Mouse (Mus musculus) left cerebral cortex, postnatal 25 days (tissue): Measurements from ENCODE around the gene Noxo1. TPM values are rescaled to one million over a fixed set of nuclear protein-coding genes. Genes with fewer than 3 reads are reported as not detected.
"Not testable (repeated sequence)": the region's sequence is repeated elsewhere in the genome, so short reads cannot be mapped to it uniquely, and the experiment has no call there.

Source experiments
- DNase-seq, 2 experiments: peaks; one replicate each; pipeline ENCODE4 v3.0.0; 2022; ENCODE audit warnings: low spot score in 2 of 2, mixed read lengths in 1 of 2
- intact Hi-C: fragments of 180-260 bp; cut with DNase I; formaldehyde crosslinking; loops from one replicate; pipeline ENCODE4 v1.15.1; 2025
- total RNA-seq, 2 experiments: library from RNA; stranded (reverse); gene quantifications; 2 replicates each; pipeline ENCODE4 v1.2.3; 2021

Gene Noxo1
- total RNA-seq, 2 experiments from 2014 or later: 3.1 to 3.7 TPM

- DNase-seq: no peak
- intact Hi-C loops: no loop called here
Observed at GRCm38 (mm10) chr17:24716166-24716682, 20.2 kb downstream of the Noxo1 start.

- intact Hi-C loops: no loop called here
- no peak for DNase-seq
Observed at GRCm38 (mm10) chr17:24717943-24718342, 21.9 kb downstream of the Noxo1 start, which contains the start of the genes Rnf151 and Rps2. Gene Rnf151, minus strand, starts transcription at chr17:24718063. Gene Rps2, plus strand, starts transcription at chr17:24718116.

- DNase-seq, intact Hi-C loops: not testable (repeated sequence)
Observed at GRCm38 (mm10) chr17:24718938-24719337, 22.9 kb downstream of the Noxo1 start.

- intact Hi-C loops: no loop called here
- peak; percentile 99 for DNase-seq
Observed at GRCm38 (mm10) chr17:24719494-24720222, 23.6 kb downstream of the Noxo1 start.

GRCm38 (mm10) chr17:24720616-24721015 lies 24.6 kb downstream of the Noxo1 start:
- DNase-seq, intact Hi-C loops: not testable (repeated sequence)

- intact Hi-C loops: not testable (repeated sequence)
Observed at GRCm38 (mm10) chr17:24721383-24721955, 25.4 kb downstream of the Noxo1 start.

GRCm38 (mm10) chr17:24722220-24722924 lies 26.3 kb downstream of the Noxo1 start:
- intact Hi-C loops: no loop called here
- no peak for DNase-seq

More at GRCm38 (mm10) chr17:24721383-24721955, 25.4 kb downstream of the Noxo1 start:
- DNase-seq: not testable (repeated sequence)

GRCm38 (mm10) chr17:24723122-24723880 lies 27.3 kb downstream of the Noxo1 start:
- no peak for DNase-seq
- intact Hi-C loops: no loop called here

- intact Hi-C loops: no loop called here
- DNase-seq: peak in 1 of 2 experiments; percentile 20
Observed at GRCm38 (mm10) chr17:24723881-24724180, 27.8 kb downstream of the Noxo1 start.

- peak; percentile 94 to 95 for DNase-seq
- intact Hi-C loops: no loop called here
Observed at GRCm38 (mm10) chr17:24724184-24724583, 28.1 kb downstream of the Noxo1 start, which contains the start of gene Ndufb10. Gene Ndufb10, minus strand, starts transcription at chr17:24724478.

- DNase-seq: no peak
- intact Hi-C loops: no loop called here
Observed at GRCm38 (mm10) chr17:24725637-24726390, 29.8 kb downstream of the Noxo1 start.

GRCm38 (mm10) chr17:24727618-24728017 lies 31.6 kb downstream of the Noxo1 start, which contains the start of gene Rpl3l:
Gene Rpl3l, plus strand, starts transcription at chr17:24727820.
- DNase-seq: no peak
- intact Hi-C loops: no loop called here

- DNase-seq: no peak
- intact Hi-C loops: no loop called here
Observed at GRCm38 (mm10) chr17:24728184-24728583, 32.1 kb downstream of the Noxo1 start.

- no peak for DNase-seq
Observed at GRCm38 (mm10) chr17:24729067-24729466, 33.0 kb downstream of the Noxo1 start.

GRCm38 (mm10) chr17:24730787-24731186 lies 34.8 kb downstream of the Noxo1 start:
- DNase-seq: no peak
- intact Hi-C loops: no loop called here

More at GRCm38 (mm10) chr17:24729067-24729466, 33.0 kb downstream of the Noxo1 start:
- intact Hi-C loops: no loop called here

- DNase-seq: no peak
- intact Hi-C loops: no loop called here
Observed at GRCm38 (mm10) chr17:24732233-24732935, 36.4 kb downstream of the Noxo1 start.

GRCm38 (mm10) chr17:24733434-24734050 lies 37.5 kb downstream of the Noxo1 start:
- intact Hi-C loops: no loop called here

GRCm38 (mm10) chr17:24734513-24734912 lies 38.5 kb downstream of the Noxo1 start:
- intact Hi-C loops: no loop called here
- DNase-seq: no peak

More at GRCm38 (mm10) chr17:24733434-24734050, 37.5 kb downstream of the Noxo1 start:
- no peak for DNase-seq
